Comparison of ENCODE assay signal across 23 mouse cellular contexts in the genomic region with DNA sequence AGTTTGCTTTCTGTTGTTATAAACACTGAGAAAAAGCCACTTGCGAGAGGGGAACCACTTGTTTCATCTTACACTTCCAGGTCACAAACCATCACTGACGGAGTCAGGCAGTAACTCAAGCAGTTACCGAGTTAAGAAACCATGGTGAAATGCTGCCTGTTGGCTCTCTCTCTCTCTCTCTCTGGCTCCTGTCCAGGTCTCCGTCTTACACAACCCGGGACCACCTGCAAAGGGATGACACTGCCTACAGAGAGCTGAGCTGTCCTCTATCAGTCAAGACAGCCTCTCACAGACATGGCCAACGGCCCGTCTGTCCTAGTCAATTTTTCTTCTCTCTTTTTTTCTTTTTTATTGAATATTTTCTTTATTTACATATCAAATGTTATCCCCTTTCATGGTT. TPM values are rescaled to one million over a fixed set of nuclear protein-coding genes. Genes with fewer than 3 reads are reported as not detected.
DNase-seq lines count a peak whose midpoint lies in the region; ATAC-seq and TF ChIP-seq lines count a peak whose summit lies in the region.
"Had no signal": no experiment of that assay in that cellular context is flagged by ENCODE, and none has a peak within 500 bp of the region (broad histone marks: within the 10 kb centered on the region; RNA-seq: fewer than 3 reads in every experiment).

No protein-coding gene starts in this region.

- no peak overlapping the region for H3K9ac ChIP-seq in lung, embryonic 15.5 days
- H3K9ac ChIP-seq: forebrain, embryonic 13.5 days; heart, embryonic 13.5 days; neural tube, embryonic 15.5 days had no signal

- TF ChIP-seq CTCF in gastrocnemius, adult 2 months (IDR thresholded peaks at IDR 0.05): no peak
- no peak for TF ChIP-seq CTCF in lung, adult 2 months (IDR thresholded peaks at IDR 0.05; ENCODE audit: insufficient read depth, low read length)
- no peak for TF ChIP-seq CTCF in layer of hippocampus, adult 2 months (conservative IDR thresholded peaks at IDR 0.05)

- no peaks in the 10 kb centered on the region for H3K36me3 ChIP-seq in lung, embryonic 15.5 days
- H3K36me3 ChIP-seq: heart, embryonic 13.5 days; hindbrain, embryonic 10.5 days; limb, embryonic 10.5 days; neural tube, embryonic 15.5 days had no signal

- WGBS in lung, embryonic 15.5 days: 48% methylated on average over 7 of the region's 7 CpGs
- WGBS in lung, adult 2 months: 65% methylated on average over 7 of the region's 7 CpGs

- peak; percentile 52; the same call in 1 of the 2 replicates for ATAC-seq in lung, embryonic 15.5 days (ENCODE audit: borderline replicate concordance, extremely low read depth, low FRiP score, low TSS enrichment)
- ATAC-seq: forebrain, embryonic 13.5 days; inflammation-experienced regulatory T-cells, adult 6 months; lung, postnatal 0 days had no signal

- peak; percentile 30 to 72 for DNase-seq in adrenal gland, adult (ENCODE audit: inconsistent age in 2 of 2, low spot score in 1 of 2)
- DNase-seq in adrenal gland, postnatal 25 days: no peak
- DNase-seq in gastrocnemius, adult 2 months: peak; percentile 33
- DNase-seq in gastrocnemius, adult 8-10 months (ENCODE audit: low spot score in 2 of 2): no peak
- DNase-seq in lung, adult 2 months: no peak
- peak; percentile 31 to 32 for DNase-seq in adrenal gland, postnatal 36 days
- no peak for DNase-seq in layer of hippocampus, adult 2 months (ENCODE audit: low spot score in 2 of 2)
- DNase-seq: cerebellum, adult 11 months; right cerebral cortex, postnatal 4 days; thymus, postnatal 36 days had no signal

- no peaks in the 10 kb centered on the region for H3K9me3 ChIP-seq in lung, embryonic 15.5 days
- H3K9me3 ChIP-seq: forebrain, embryonic 13.5 days; heart, embryonic 13.5 days; hindbrain, embryonic 10.5 days; limb, embryonic 10.5 days; neural tube, embryonic 15.5 days had no signal

- intact Hi-C loops in gastrocnemius, adult 2 months (cut with DNase I): no loop called here

- no peaks in the 10 kb centered on the region for H3K4me1 ChIP-seq in lung, embryonic 15.5 days
- H3K4me1 ChIP-seq in lung, adult 2 months (ENCODE audit: control insufficient read depth, insufficient read depth, low read length): no peaks in the 10 kb centered on the region
- H3K4me1 ChIP-seq: neural tube, embryonic 15.5 days had no signal

- H3K4me3 ChIP-seq in gastrocnemius, adult 2 months: no peak overlapping the region
- H3K4me3 ChIP-seq in lung, embryonic 15.5 days: no peak overlapping the region
- no peak overlapping the region for H3K4me3 ChIP-seq in lung, adult 2 months (replicated peaks; ENCODE audit: extremely low read depth, low read depth, low read length)
- no peak overlapping the region for H3K4me3 ChIP-seq in layer of hippocampus, adult 2 months
- H3K4me3 ChIP-seq: forebrain, embryonic 13.5 days; heart, embryonic 13.5 days; hindbrain, embryonic 10.5 days; limb, embryonic 10.5 days; neural tube, embryonic 15.5 days had no signal

- H3K27ac ChIP-seq in gastrocnemius, adult 2 months: peak overlapping the region; percentile 69
- H3K27ac ChIP-seq in lung, embryonic 15.5 days: no peak overlapping the region
- H3K27ac ChIP-seq in layer of hippocampus, adult 2 months: no peak overlapping the region
- H3K27ac ChIP-seq: forebrain, embryonic 13.5 days; hindbrain, embryonic 10.5 days; limb, embryonic 10.5 days; neural tube, embryonic 15.5 days had no signal

- no peak overlapping the region for H3K4me2 ChIP-seq in lung, embryonic 15.5 days
- H3K4me2 ChIP-seq: forebrain, embryonic 13.5 days; heart, embryonic 13.5 days; liver, embryonic 11.5 days; neural tube, embryonic 15.5 days had no signal

- TF ChIP-seq POLR2A in lung, adult 2 months (IDR thresholded peaks at IDR 0.05; ENCODE audit: borderline replicate concordance, extremely low read depth, low read depth, low read length): no peak

- H3K27me3 ChIP-seq in lung, embryonic 15.5 days: no peaks in the 10 kb centered on the region
- H3K27me3 ChIP-seq: forebrain, embryonic 13.5 days; heart, embryonic 13.5 days; neural tube, embryonic 15.5 days had no signal

RNA-seq across cellular contexts. Expression of a gene that starts 21.5 kb away (rescaled TPM):
- 0.09 and 0.10 TPM in 2 replicates for total RNA-seq in adrenal gland, postnatal 25 days (2021)
- 100 to 1,000 TPM; 120 to 128 TPM for total RNA-seq in gastrocnemius, adult 2 months (2021)
- total RNA-seq in gastrocnemius, adult 8-10 months (2022): 100 to 1,000 TPM in 1 of 4 experiments, 10 to 100 TPM in 3; 52.7 to 126 (median 95.8) TPM
- polyA plus RNA-seq in lung, embryonic 15.5 days (2015; fragmentation: Nextera tagmentation; extraction: Ambion mirVana): 0.48 and 0.64 TPM in 2 replicates
- 0.15 and 2.3 TPM in 2 replicates for polyA plus RNA-seq in lung, adult 2 months (2012; rRNA removed)
- under 1 TPM in 1 of 2 experiments, not detected in 1; 0.10 TPM for total RNA-seq in adrenal gland, postnatal 36 days (2021)
- total RNA-seq in layer of hippocampus, adult 2 months (2021): 1 to 10 TPM; 2.2 to 2.5 TPM
- total RNA-seq: common myeloid progenitor, adult 5-6 weeks; megakaryocyte-erythroid progenitor cell, adult 5-6 weeks had no signal
- polyA plus RNA-seq: inflammation-experienced regulatory T-cells, adult 6 months had no signal

RNA-seq across cellular contexts. Expression of a gene that starts 23.9 kb away (rescaled TPM):
- not detected in 2 replicates for total RNA-seq in adrenal gland, postnatal 25 days (2021)
- 1 to 10 TPM; 1.3 to 1.8 TPM for total RNA-seq in gastrocnemius, adult 2 months (2021)
- 1 to 10 TPM in 2 of 4 experiments, under 1 TPM in 2; 0.72 to 1.8 (median 1.2) TPM for total RNA-seq in gastrocnemius, adult 8-10 months (2022)
- 0.13 and 0.15 TPM in 2 replicates for polyA plus RNA-seq in lung, embryonic 15.5 days (2015; fragmentation: Nextera tagmentation; extraction: Ambion mirVana)
- 0.15 and 0.18 TPM in 2 replicates for polyA plus RNA-seq in lung, adult 2 months (2012; rRNA removed)
- not detected for total RNA-seq in adrenal gland, postnatal 36 days (2021)
- total RNA-seq in layer of hippocampus, adult 2 months (2021): under 1 TPM in 1 of 2 experiments, not detected in 1; 0.22 TPM
- total RNA-seq: common myeloid progenitor, adult 5-6 weeks; layer of hippocampus, adult 18-20 months; megakaryocyte-erythroid progenitor cell, adult 5-6 weeks; MEL had no signal
- polyA plus RNA-seq: forebrain, embryonic 13.5 days; hindbrain, embryonic 10.5 days; inflammation-experienced regulatory T-cells, adult 6 months; limb, embryonic 10.5 days; liver, embryonic 11.5 days had no signal

Comparison
In these comparisons a context has a peak if more than half of its experiments do, and no peak if none do; other contexts are left out.
1. DNase-seq: peak in adrenal gland, adult (2 of 2), gastrocnemius, adult 2 months (single experiment) and adrenal gland, postnatal 36 days (2 of 2); none in adrenal gland, postnatal 25 days (single experiment), gastrocnemius, adult 8-10 months (0 of 2), lung, adult 2 months (single experiment) and layer of hippocampus, adult 2 months (0 of 2).
2. RNA of a gene that starts 21.5 kb away (total RNA-seq): 120 to 128 TPM in gastrocnemius, adult 2 months and 52.7 to 126 TPM in gastrocnemius, adult 8-10 months; 2.2 to 2.5 TPM in layer of hippocampus, adult 2 months, 0.10 TPM in adrenal gland, postnatal 36 days and 0.09 to 0.10 TPM in adrenal gland, postnatal 25 days; every median in the first group is over 10 times any median in the second.